Mouse (Mus musculus) MEL (cell line): Measurements from ENCODE around the gene Emilin1.
A peak's percentile ranks its signal among the peaks of the same experiment; 100 is the strongest.

ENCODE experiments used
- BHLHE40 ChIP-seq: IDR thresholded peaks from 2 replicates; pipeline ENCODE4 v1.6.1; 2012; ENCODE audit warnings: low read depth, mild to moderate bottlenecking, inconsistent platforms, low read length, improper control_type of control experiment, borderline replicate concordance
- CTCF ChIP-seq, 3 experiments: IDR thresholded peaks in 2 of 3; conservative IDR thresholded peaks in 1 of 3; 2 replicates each; pipeline ENCODE4 v1.5.1; 2011 to 2012; ENCODE audit warnings: low read length in 3 of 3, low read depth in 2 of 3, mild to moderate bottlenecking in 2 of 3, improper control_type of control experiment in 1 of 3, inconsistent platforms in 1 of 3, mixed read lengths in 1 of 3, moderate library complexity in 1 of 3; ENCODE audit not compliant: control insufficient read depth in 1 of 3, insufficient read depth in 1 of 3, poor library complexity in 1 of 3, severe bottlenecking in 1 of 3
- GABPA ChIP-seq: IDR thresholded peaks from 2 replicates; pipeline ENCODE4 v1.6.1; 2012; ENCODE audit warnings: low read depth, mild to moderate bottlenecking, inconsistent platforms, low read length, improper control_type of control experiment, moderate library complexity
- GATA1 ChIP-seq: IDR thresholded peaks from 2 replicates; pipeline ENCODE4 v1.6.1; 2011; ENCODE audit warnings: low read depth, low read length, improper control_type of control experiment
- HCFC1 ChIP-seq: IDR thresholded peaks from 2 replicates; pipeline ENCODE4 v1.6.1; 2012; ENCODE audit warnings: low read depth, mild to moderate bottlenecking, inconsistent platforms, low read length, improper control_type of control experiment, moderate library complexity
- JUND ChIP-seq: IDR thresholded peaks from 2 replicates; pipeline ENCODE4 v1.6.1; 2011; ENCODE audit warnings: low read depth, mild to moderate bottlenecking, improper control_type of control experiment, low read length
- POLR2A ChIP-seq, 2 experiments: IDR thresholded peaks; 2 replicates each; pipeline ENCODE4 v1.6.1; 2011 to 2012; ENCODE audit warnings: low read length in 2 of 2, mild to moderate bottlenecking in 2 of 2, control low read depth in 1 of 2, improper control_type of control experiment in 1 of 2, low read depth in 1 of 2, moderate library complexity in 1 of 2; ENCODE audit not compliant: control insufficient read depth in 1 of 2, insufficient read depth in 1 of 2, poor library complexity in 1 of 2
- TAL1 ChIP-seq: IDR thresholded peaks from 2 replicates; pipeline ENCODE4 v1.6.1; 2012; ENCODE audit warnings: mild to moderate bottlenecking, inconsistent platforms, low read length, moderate library complexity, mixed read lengths
- TBP ChIP-seq: IDR thresholded peaks from 2 replicates; pipeline ENCODE4 v1.8.0; 2011; ENCODE audit warnings: low read depth, low read length, improper control_type of control experiment
- TCF12 ChIP-seq: IDR thresholded peaks from 2 replicates; pipeline ENCODE4 v1.6.1; 2014; ENCODE audit warnings: low read depth, mild to moderate bottlenecking, inconsistent platforms, low read length, improper control_type of control experiment, moderate library complexity
- UBTF ChIP-seq: IDR thresholded peaks from 2 replicates; pipeline ENCODE4 v1.6.1; 2012; ENCODE audit warnings: low read depth, mild to moderate bottlenecking, inconsistent platforms, low read length, improper control_type of control experiment, moderate library complexity, borderline replicate concordance; ENCODE audit not compliant: insufficient read depth
- USF1 ChIP-seq: IDR thresholded peaks from 2 replicates; pipeline ENCODE4 v1.6.1; 2014; ENCODE audit warnings: low read depth, mild to moderate bottlenecking, inconsistent platforms, low read length, improper control_type of control experiment, moderate library complexity
- USF2 ChIP-seq, 2 experiments: IDR thresholded peaks; 2 replicates each; pipeline ENCODE4 v1.6.1; 2011 to 2012; ENCODE audit warnings: improper control_type of control experiment in 2 of 2, low read length in 2 of 2, borderline replicate concordance in 1 of 2, inconsistent platforms in 1 of 2, low read depth in 1 of 2, mild to moderate bottlenecking in 1 of 2; ENCODE audit not compliant: insufficient read depth in 1 of 2
- ZNF384 ChIP-seq: IDR thresholded peaks from 2 replicates; pipeline ENCODE4 v1.6.1; 2012; ENCODE audit warnings: low read depth, mild to moderate bottlenecking, inconsistent platforms, low read length, improper control_type of control experiment

DNA sequence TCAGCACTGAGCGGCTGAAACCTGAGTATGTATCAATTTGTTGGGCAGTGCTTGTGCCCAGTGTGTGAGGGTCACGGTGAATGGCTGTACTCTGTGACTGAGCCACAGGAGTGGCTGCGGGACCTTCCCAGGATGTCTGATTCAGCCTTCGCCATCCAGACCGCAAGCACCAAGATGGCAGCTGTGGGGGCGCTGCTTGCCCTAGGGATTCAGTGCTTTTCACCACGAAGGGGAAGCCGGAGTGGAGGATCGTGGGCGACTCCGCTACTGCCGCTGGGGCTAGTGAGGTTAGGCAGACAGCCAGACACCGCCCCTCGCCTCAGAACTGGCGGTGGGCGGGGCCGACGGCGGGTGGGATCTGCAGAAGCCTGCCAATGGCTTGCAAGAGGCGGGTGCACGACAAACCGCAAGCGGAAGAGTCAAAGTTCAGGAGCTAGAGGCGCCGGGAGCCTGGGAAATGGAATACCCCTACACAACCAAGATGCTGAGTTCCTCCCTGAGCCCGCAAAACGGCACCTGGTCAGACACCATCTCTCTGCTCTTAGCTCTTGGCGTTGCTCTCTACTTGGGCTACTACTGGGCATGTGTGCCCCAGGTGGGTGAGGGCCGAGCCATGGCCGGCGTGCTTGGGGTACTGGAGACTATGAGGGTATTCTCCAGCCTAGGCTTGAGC is 36.6 kb downstream of the Emilin1 start:
- TF ChIP-seq CTCF (IDR thresholded peaks at IDR 0.05 in 2 of 3, conservative IDR thresholded peaks at IDR 0.05 in 1 of 3; ENCODE audit: control insufficient read depth in 1 of 3, insufficient read depth in 1 of 3, low read depth in 2 of 3, low read length in 3 of 3, poor library complexity in 1 of 3, severe bottlenecking in 1 of 3) (peak in 2 of 3 experiments; percentile 26 to 40; a peak in 4 of 6 replicates), HCFC1 (peak; percentile 67; the same call in 1 of the 2 replicates), USF2 (IDR thresholded peaks at IDR 0.05; ENCODE audit: borderline replicate concordance in 1 of 2, insufficient read depth in 1 of 2, low read depth in 1 of 2, low read length in 2 of 2) (no peak), POLR2A (IDR thresholded peaks at IDR 0.05; ENCODE audit: control insufficient read depth in 1 of 2, insufficient read depth in 1 of 2, low read depth in 1 of 2, low read length in 2 of 2, poor library complexity in 1 of 2) (peak; percentile 86 to 90), TCF12 (peak; percentile 52), TBP (peak; percentile 67; the same call in 1 of the 2 replicates), USF1 (no peak), UBTF (0 out of 2 replicates have a peak, but pooled peaks have one; percentile 47), GATA1 (no peak), JUND (no peak), TAL1 (no peak), BHLHE40 (no peak), GABPA (no peak), ZNF384 (no peak)
